Mouse (Mus musculus): ENCODE data around the gene Dnajb4.

- no peak for TF ChIP-seq CTCF (IDR thresholded peaks at IDR 0.05; ENCODE audit: control insufficient read depth, insufficient read depth, low read length)
- TF ChIP-seq POLR2A (IDR thresholded peaks at IDR 0.05; ENCODE audit: borderline replicate concordance, control insufficient read depth, low read depth, low read length) = no peak
These were observed 18.3 kb downstream of the Dnajb4 start for GRCm38 (mm10) chr3:152191791-152192237.

All from bone marrow, adult 2 months (tissue).